8 mouse cellular contexts compared by ENCODE assay signal in genomic region chr8:70765838-70766570, GRCm38 (mm10). TPM values are rescaled to one million over a fixed set of nuclear protein-coding genes. Genes with fewer than 3 reads are reported as not detected.
A peak's percentile ranks its signal among the peaks of the same experiment; 100 is the strongest.
DNase-seq lines count a peak whose midpoint lies in the region; ATAC-seq and TF ChIP-seq lines count a peak whose summit lies in the region.

No protein-coding gene starts in this region.

- no peaks in the 10 kb centered on the region for H3K9me3 ChIP-seq in embryonic facial prominence, embryonic 14.5 days (ENCODE audit: control insufficient read depth, low read length)
- H3K9me3 ChIP-seq in intestine, embryonic 15.5 days = no peaks in the 10 kb centered on the region

- 3% methylated on average over 30 of the region's 34 CpGs for WGBS in embryonic facial prominence, embryonic 14.5 days
- 2% methylated on average over 34 of the region's 34 CpGs for WGBS in intestine, embryonic 15.5 days
- 1% methylated on average over 34 of the region's 34 CpGs for WGBS in spleen, adult 2 months

- H3K27me3 ChIP-seq in testis, adult 2 months (ENCODE audit: control insufficient read depth, insufficient read depth, low read length) = no peaks in the 10 kb centered on the region
- H3K27me3 ChIP-seq in embryonic facial prominence, embryonic 14.5 days (replicated peaks; ENCODE audit: control insufficient read depth, insufficient read depth, low read length) = no peaks in the 10 kb centered on the region
- no peaks in the 10 kb centered on the region for H3K27me3 ChIP-seq in intestine, embryonic 15.5 days (replicated peaks)
- H3K27me3 ChIP-seq in spleen, adult 2 months (ENCODE audit: control insufficient read depth, insufficient read depth, low read length) = no peaks in the 10 kb centered on the region

- no peak for TF ChIP-seq POLR2A in testis, adult 2 months (IDR thresholded peaks at IDR 0.05; ENCODE audit: control insufficient read depth, low read depth, low read length)
- no peak; the same call in 1 of the 2 replicates for TF ChIP-seq POLR2A in spleen, adult 2 months (IDR thresholded peaks at IDR 0.05; ENCODE audit: low read depth, low read length)

- peak overlapping the region; percentile 86 for H3K4me2 ChIP-seq in embryonic facial prominence, embryonic 14.5 days (ENCODE audit: low read depth, low read length)
- H3K4me2 ChIP-seq in intestine, embryonic 15.5 days (replicated peaks) = peak overlapping the region; percentile 94

- H3K9ac ChIP-seq in embryonic facial prominence, embryonic 14.5 days (ENCODE audit: low read depth, low read length) = peak overlapping the region; percentile 56
- peak overlapping the region; percentile 70 for H3K9ac ChIP-seq in intestine, embryonic 15.5 days

- no peak for ATAC-seq in embryonic facial prominence, embryonic 14.5 days (ENCODE audit: low read depth)
- ATAC-seq in intestine, embryonic 15.5 days = 0 out of 2 replicates have a peak, but pooled peaks have one; percentile 0

- H3K27ac ChIP-seq in testis, adult 2 months (ENCODE audit: control insufficient read depth, insufficient read depth, low read depth, low read length) = no peak overlapping the region
- H3K27ac ChIP-seq in embryonic facial prominence, embryonic 14.5 days (replicated peaks; ENCODE audit: low read depth, low read length) = no peak overlapping the region
- peak overlapping the region; percentile 89 for H3K27ac ChIP-seq in intestine, embryonic 15.5 days
- H3K27ac ChIP-seq in spleen, adult 2 months (ENCODE audit: insufficient read depth, low read length) = peak overlapping the region; percentile 92

- no peaks in the 10 kb centered on the region for H3K36me3 ChIP-seq in testis, adult 2 months (ENCODE audit: control insufficient read depth, insufficient read depth, low read length)
- H3K36me3 ChIP-seq in embryonic facial prominence, embryonic 14.5 days (ENCODE audit: control insufficient read depth, insufficient read depth, low read length) = peaks cover 47% of the 10 kb centered on the region
- H3K36me3 ChIP-seq in intestine, embryonic 15.5 days = peaks cover 25% of the 10 kb centered on the region
- peaks cover 13% of the 10 kb centered on the region for H3K36me3 ChIP-seq in spleen, adult 2 months (ENCODE audit: control insufficient read depth, insufficient read depth, low read length)

- H3K4me3 ChIP-seq in testis, adult 2 months (ENCODE audit: control insufficient read depth, low read depth, low read length) = peak overlapping the region; percentile 63
- H3K4me3 ChIP-seq in embryonic facial prominence, embryonic 14.5 days (ENCODE audit: low read depth, low read length) = peak overlapping the region; percentile 41
- H3K4me3 ChIP-seq in intestine, embryonic 15.5 days (replicated peaks) = peak overlapping the region; percentile 56
- peak overlapping the region; percentile 69 for H3K4me3 ChIP-seq in spleen, adult 2 months (ENCODE audit: extremely low read depth, insufficient read depth, insufficient read length)

- no peak for TF ChIP-seq CTCF in testis, adult 2 months (IDR thresholded peaks at IDR 0.05; ENCODE audit: control insufficient read depth, insufficient read depth, insufficient replicate concordance, low read depth, low read length)
- TF ChIP-seq CTCF in spleen, adult 2 months (IDR thresholded peaks at IDR 0.05; ENCODE audit: extremely low read depth, insufficient read depth, insufficient read length, insufficient replicate concordance) = no peak

- H3K4me1 ChIP-seq in testis, adult 2 months (ENCODE audit: control insufficient read depth, insufficient read depth, low read length) = peaks cover 14% of the 10 kb centered on the region
- H3K4me1 ChIP-seq in embryonic facial prominence, embryonic 14.5 days (ENCODE audit: control insufficient read depth, insufficient read depth, low read length) = peaks cover 11% of the 10 kb centered on the region
- H3K4me1 ChIP-seq in intestine, embryonic 15.5 days (replicated peaks) = peaks cover 41% of the 10 kb centered on the region
- peaks cover 32% of the 10 kb centered on the region for H3K4me1 ChIP-seq in spleen, adult 2 months (ENCODE audit: control insufficient read depth, insufficient read depth, insufficient read length)

- no peak for DNase-seq in testis, postnatal 14 days (ENCODE audit: low spot score)
- no peak for DNase-seq in embryonic facial prominence, embryonic 14.5 days (ENCODE audit: low spot score)
- DNase-seq in lung, postnatal 10 days = peak; percentile 67
- peak; percentile 73 to 88 for DNase-seq in spleen, adult 2 months (ENCODE audit: low read depth in 1 of 2, low spot score in 2 of 2)
- DNase-seq in urinary bladder, postnatal 36 days (ENCODE audit: low spot score in 2 of 2) = no peak
- DNase-seq in cerebellum, adult 11-12 months = no peak

RNA-seq across cellular contexts. Expression of gene Mpv17l2, which starts 5.3 kb away (rescaled TPM):
- 13.5 and 14.4 TPM in 2 replicates for polyA plus RNA-seq in testis, adult 2 months (2012; rRNA removed)
- polyA plus RNA-seq in embryonic facial prominence, embryonic 14.5 days (2014; fragmentation: Nextera tagmentation; extraction: Ambion mirVana) = 34.2 and 36.5 TPM in 2 replicates
- 59.1 and 72.6 TPM in 2 replicates for polyA plus RNA-seq in intestine, embryonic 15.5 days (2015; fragmentation: Nextera tagmentation; extraction: Ambion mirVana)
- 37.3 and 69.8 TPM in 2 replicates for polyA plus RNA-seq in spleen, adult 2 months (2012; rRNA removed)

RNA-seq across cellular contexts. Expression of gene Pik3r2, which starts 10.5 kb away (rescaled TPM):
- polyA plus RNA-seq in testis, adult 2 months (2012; rRNA removed) = 25.1 and 30.8 TPM in 2 replicates
- polyA plus RNA-seq in embryonic facial prominence, embryonic 14.5 days (2014; fragmentation: Nextera tagmentation; extraction: Ambion mirVana) = 61.5 and 70.3 TPM in 2 replicates
- polyA plus RNA-seq in intestine, embryonic 15.5 days (2015; fragmentation: Nextera tagmentation; extraction: Ambion mirVana) = 53.1 and 55.3 TPM in 2 replicates
- 56.3 and 90.3 TPM in 2 replicates for polyA plus RNA-seq in spleen, adult 2 months (2012; rRNA removed)

RNA-seq across cellular contexts. Expression of gene Rab3a, which starts 11.5 kb away (rescaled TPM):
- 7.9 and 8.2 TPM in 2 replicates for polyA plus RNA-seq in testis, adult 2 months (2012; rRNA removed)
- 36.3 and 39.0 TPM in 2 replicates for polyA plus RNA-seq in embryonic facial prominence, embryonic 14.5 days (2014; fragmentation: Nextera tagmentation; extraction: Ambion mirVana)
- polyA plus RNA-seq in intestine, embryonic 15.5 days (2015; fragmentation: Nextera tagmentation; extraction: Ambion mirVana) = 24.0 and 26.0 TPM in 2 replicates
- polyA plus RNA-seq in spleen, adult 2 months (2012; rRNA removed) = 12.1 and 17.7 TPM in 2 replicates

RNA-seq across cellular contexts. Expression of gene Mast3, which starts 38.9 kb away (rescaled TPM):
- 11.0 and 13.1 TPM in 2 replicates for polyA plus RNA-seq in testis, adult 2 months (2012; rRNA removed)
- polyA plus RNA-seq in embryonic facial prominence, embryonic 14.5 days (2014; fragmentation: Nextera tagmentation; extraction: Ambion mirVana) = 13.5 and 14.9 TPM in 2 replicates
- 13.2 and 16.8 TPM in 2 replicates for polyA plus RNA-seq in intestine, embryonic 15.5 days (2015; fragmentation: Nextera tagmentation; extraction: Ambion mirVana)
- 175 and 297 TPM in 2 replicates for polyA plus RNA-seq in spleen, adult 2 months (2012; rRNA removed)

RNA-seq across cellular contexts. Expression of gene Il12rb1, which starts 42.2 kb away (rescaled TPM):
- 0.25 and 0.40 TPM in 2 replicates for polyA plus RNA-seq in testis, adult 2 months (2012; rRNA removed)
- polyA plus RNA-seq in embryonic facial prominence, embryonic 14.5 days (2014; fragmentation: Nextera tagmentation; extraction: Ambion mirVana) = 0.07 and 0.19 TPM in 2 replicates
- 0.29 and 0.40 TPM in 2 replicates for polyA plus RNA-seq in intestine, embryonic 15.5 days (2015; fragmentation: Nextera tagmentation; extraction: Ambion mirVana)
- polyA plus RNA-seq in spleen, adult 2 months (2012; rRNA removed) = 5.8 and 7.4 TPM in 2 replicates

Comparison
In these comparisons a context has a peak if more than half of its experiments do, and no peak if none do; other contexts are left out.
1. H3K27ac ChIP-seq: peak in intestine, embryonic 15.5 days (single experiment) and spleen, adult 2 months (single experiment); none in testis, adult 2 months (single experiment) and embryonic facial prominence, embryonic 14.5 days (single experiment).
2. DNase-seq: peak in lung, postnatal 10 days (single experiment) and spleen, adult 2 months (2 of 2); none in testis, postnatal 14 days (single experiment), embryonic facial prominence, embryonic 14.5 days (single experiment), urinary bladder, postnatal 36 days (0 of 2) and cerebellum, adult 11-12 months (single experiment).
3. Peak in every context shown above with its lines, with median percentiles within 50 percentile points of each other: H3K4me3 ChIP-seq.